Mouse (Mus musculus): ENCODE data around the gene Map2. TPM values are rescaled to one million over a fixed set of nuclear protein-coding genes. Genes with fewer than 3 reads are reported as not detected.

The Map2 gene
- polyA plus RNA-seq, 1 experiment from 2014 or later, result 357 TPM

DNA sequence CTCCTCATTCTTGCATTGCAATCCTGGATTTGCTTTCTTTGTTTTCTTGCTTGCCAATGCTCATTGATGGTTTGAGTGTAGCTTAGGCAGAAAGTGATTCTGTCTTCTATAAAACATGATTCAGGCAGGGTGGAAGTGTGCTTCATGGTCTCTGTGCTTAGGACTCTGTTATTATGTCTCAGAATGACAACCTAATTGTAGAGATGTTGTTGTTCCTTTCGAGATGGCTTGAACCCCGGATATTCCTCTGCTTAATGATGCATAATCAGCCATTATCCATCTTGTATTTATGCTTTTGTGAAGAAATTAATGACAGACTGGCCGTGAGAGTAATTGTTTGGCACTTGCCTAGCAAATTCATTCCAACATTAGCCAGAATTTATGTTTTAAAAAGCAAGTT is 31.8 kb downstream of the Map2 start:
- no peak for ATAC-seq (ENCODE audit: low FRiP score, low read depth)
- 66% methylated on average over 3 of the region's 3 CpGs for WGBS
- Histone ChIP-seq H3K36me3 (no peaks in the 10 kb centered on the region), H3K27me3 (no peaks in the 10 kb centered on the region), H3K9me3 (no peaks in the 10 kb centered on the region), H3K4me1 (0 out of 2 replicates have a peak, but pooled peaks cover 2% of the 10 kb centered on the region), H3K4me3 (no peak overlapping the region), H3K9ac (replicated peaks) (no peak overlapping the region), H3K27ac (replicated peaks) (no peak overlapping the region), H3K4me2 (replicated peaks) (no peak overlapping the region)

- H3K4me3 ChIP-seq, result no peak overlapping the region
- no peaks in the 10 kb centered on the region for H3K4me1 ChIP-seq
- no peak overlapping the region for H3K4me2 ChIP-seq (replicated peaks)
- no peaks in the 10 kb centered on the region for H3K27me3 ChIP-seq
- 81% methylated on average over 7 of the region's 7 CpGs for WGBS
- no peak overlapping the region for H3K9ac ChIP-seq (replicated peaks)
- no peaks in the 10 kb centered on the region for H3K36me3 ChIP-seq
- no peak overlapping the region for H3K27ac ChIP-seq (replicated peaks)
- no peak for ATAC-seq (ENCODE audit: low FRiP score, low read depth)
- H3K9me3 ChIP-seq, result no peaks in the 10 kb centered on the region
Measured at GRCm38 (mm10) chr1:66211074-66211791, 36.2 kb downstream of the Map2 start.

DNA sequence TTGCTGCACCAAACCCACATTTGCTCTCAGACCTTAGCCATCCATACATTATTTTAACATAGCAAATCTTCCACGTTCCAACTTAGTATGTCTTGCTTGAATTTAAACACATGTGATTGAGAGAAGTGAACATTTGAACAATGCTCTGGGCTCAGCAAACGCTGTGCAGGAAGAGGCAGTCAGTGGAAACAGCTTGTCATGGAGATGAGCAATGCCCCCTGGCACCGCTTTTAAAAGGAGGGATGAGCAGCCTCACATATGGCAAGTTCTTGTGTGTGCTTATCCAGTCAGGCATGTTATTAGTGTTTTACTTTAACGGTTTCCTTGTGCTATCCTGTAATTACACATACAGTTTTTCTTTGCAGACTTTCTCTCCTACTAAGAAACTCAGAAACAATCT is 46.4 kb downstream of the Map2 start:
- no peaks in the 10 kb centered on the region for H3K9me3 ChIP-seq
- H3K4me2 ChIP-seq (replicated peaks), result no peak overlapping the region
- H3K27ac ChIP-seq (replicated peaks), result no peak overlapping the region
- H3K4me3 ChIP-seq, result no peak overlapping the region
- peaks cover 19% of the 10 kb centered on the region; the same call in 1 of the 2 replicates for H3K4me1 ChIP-seq
- WGBS, result 62% methylated on average over 4 of the region's 4 CpGs
- no peaks in the 10 kb centered on the region for H3K36me3 ChIP-seq
- no peak overlapping the region for H3K9ac ChIP-seq (replicated peaks)
- ATAC-seq (ENCODE audit: low FRiP score, low read depth), result no peak
- no peaks in the 10 kb centered on the region for H3K27me3 ChIP-seq

DNA sequence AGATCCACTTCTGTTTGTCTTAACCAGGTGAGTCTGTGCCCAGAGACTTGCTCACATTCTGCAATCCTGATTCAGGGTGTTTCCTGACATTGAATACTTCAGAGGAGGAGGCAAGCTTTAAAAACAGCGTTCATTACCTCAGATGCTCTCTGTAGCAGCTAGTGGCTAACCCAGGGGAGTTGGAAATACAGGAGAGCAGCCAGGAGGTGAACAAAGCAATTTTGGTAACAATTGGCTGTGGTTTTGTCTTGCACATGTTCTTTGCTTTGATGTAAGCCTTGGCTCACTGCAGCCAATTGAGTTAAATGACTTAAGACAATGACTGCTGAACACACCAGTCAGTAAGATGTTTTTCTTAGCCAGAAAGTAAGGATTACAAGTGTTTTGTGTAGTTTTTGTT is 48.3 kb downstream of the Map2 start:
- ATAC-seq (ENCODE audit: low FRiP score, low read depth), result no peak
- no peaks in the 10 kb centered on the region for H3K27me3 ChIP-seq
- H3K4me1 ChIP-seq, result peaks cover 29% of the 10 kb centered on the region; the same call in 1 of the 2 replicates
- H3K27ac ChIP-seq (replicated peaks), result no peak overlapping the region
- H3K4me3 ChIP-seq, result no peak overlapping the region
- no peaks in the 10 kb centered on the region for H3K9me3 ChIP-seq
- no peaks in the 10 kb centered on the region for H3K36me3 ChIP-seq
- H3K4me2 ChIP-seq (replicated peaks), result no peak overlapping the region
- WGBS, result 37% methylated on average over 1 of the region's 1 CpGs
- no peak overlapping the region for H3K9ac ChIP-seq (replicated peaks)

DNA sequence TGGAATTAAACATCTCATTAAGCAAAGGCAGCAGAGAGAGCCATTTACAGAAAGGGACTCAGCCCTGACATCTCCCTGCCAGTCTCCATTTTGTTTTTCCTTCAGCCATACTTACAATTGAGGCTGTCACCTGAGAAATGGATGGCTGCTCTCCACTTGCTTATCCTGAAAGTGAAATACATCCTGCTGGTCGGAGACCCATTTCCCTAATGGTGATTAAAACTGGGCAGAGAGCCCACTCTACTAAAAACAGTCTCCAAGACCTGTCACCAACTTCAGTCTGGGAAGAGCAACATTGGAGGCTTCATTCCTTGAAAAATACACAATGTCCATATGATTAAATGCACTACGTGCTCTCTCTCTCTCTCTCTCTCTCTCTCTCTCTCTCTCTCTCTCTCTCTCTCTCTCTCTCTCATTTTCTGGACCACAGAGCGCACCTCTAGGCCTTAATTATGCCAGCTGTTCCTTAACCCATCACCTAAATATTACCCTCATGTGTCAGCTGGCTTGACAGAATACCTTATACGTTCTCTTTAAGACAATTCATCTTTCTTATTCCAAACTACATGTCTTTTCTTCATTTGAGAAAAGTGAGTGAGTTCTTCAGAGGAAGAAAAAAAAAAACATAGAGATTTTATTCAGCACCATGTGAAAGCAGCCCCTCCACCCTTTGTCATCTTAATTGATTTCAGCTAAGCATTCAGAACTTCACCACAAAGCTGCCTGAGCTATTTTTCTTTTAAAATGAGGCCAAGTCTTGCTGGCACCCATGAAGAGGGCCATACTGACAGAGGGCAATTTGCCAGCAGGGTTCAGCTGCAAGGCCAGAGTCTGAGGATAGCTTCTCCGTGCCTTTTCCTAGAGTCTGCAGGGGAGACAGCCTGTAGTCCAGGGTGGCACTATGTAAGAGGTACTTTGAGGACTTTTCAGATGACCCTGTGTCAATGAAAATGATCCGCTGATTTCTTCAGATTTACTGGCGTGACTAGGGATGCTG is 51.6 kb downstream of the Map2 start:
- ATAC-seq (ENCODE audit: low FRiP score, low read depth), result peak; percentile 27; the same call in 1 of the 2 replicates
- Histone ChIP-seq H3K4me2 (replicated peaks) (no peak overlapping the region), H3K27me3 (no peaks in the 10 kb centered on the region), H3K9me3 (no peaks in the 10 kb centered on the region), H3K27ac (replicated peaks) (no peak overlapping the region), H3K4me3 (no peak overlapping the region), H3K36me3 (no peaks in the 10 kb centered on the region), H3K9ac (replicated peaks) (no peak overlapping the region), H3K4me1 (peaks cover 23% of the 10 kb centered on the region; the same call in 1 of the 2 replicates)
- WGBS, result 69% methylated on average over 7 of the region's 7 CpGs

GRCm38 (mm10) chr1:66228205-66228604 is 53.1 kb downstream of the Map2 start:
- Histone ChIP-seq H3K4me3 (no peak overlapping the region), H3K27me3 (no peaks in the 10 kb centered on the region), H3K9ac (replicated peaks) (no peak overlapping the region), H3K9me3 (no peaks in the 10 kb centered on the region), H3K36me3 (no peaks in the 10 kb centered on the region), H3K4me2 (replicated peaks) (no peak overlapping the region), H3K27ac (replicated peaks) (no peak overlapping the region), H3K4me1 (peaks cover 22% of the 10 kb centered on the region; the same call in 1 of the 2 replicates)
- WGBS, result 82% methylated on average over 3 of the region's 3 CpGs
- ATAC-seq (ENCODE audit: low FRiP score, low read depth), result no peak

GRCm38 (mm10) chr1:66230345-66230744 is 55.3 kb downstream of the Map2 start:
- H3K36me3 ChIP-seq, result no peaks in the 10 kb centered on the region
- H3K9me3 ChIP-seq, result no peaks in the 10 kb centered on the region
- WGBS, result 93% methylated on average over 3 of the region's 3 CpGs
- no peak overlapping the region for H3K27ac ChIP-seq (replicated peaks)
- H3K27me3 ChIP-seq, result no peaks in the 10 kb centered on the region
- peaks cover 20% of the 10 kb centered on the region; the same call in 1 of the 2 replicates for H3K4me1 ChIP-seq
- H3K4me3 ChIP-seq, result no peak overlapping the region
- H3K9ac ChIP-seq (replicated peaks), result no peak overlapping the region
- no peak for ATAC-seq (ENCODE audit: low FRiP score, low read depth)
- H3K4me2 ChIP-seq (replicated peaks), result no peak overlapping the region

GRCm38 (mm10) chr1:66231963-66232362 is 56.9 kb downstream of the Map2 start:
- Histone ChIP-seq H3K9ac (replicated peaks) (no peak overlapping the region), H3K27me3 (no peaks in the 10 kb centered on the region), H3K4me3 (no peak overlapping the region), H3K27ac (replicated peaks) (no peak overlapping the region), H3K9me3 (no peaks in the 10 kb centered on the region), H3K4me2 (replicated peaks) (no peak overlapping the region), H3K36me3 (no peaks in the 10 kb centered on the region), H3K4me1 (peaks cover 9% of the 10 kb centered on the region; the same call in 1 of the 2 replicates)
- no peak for ATAC-seq (ENCODE audit: low FRiP score, low read depth)
- WGBS, result 90% methylated on average over 4 of the region's 4 CpGs

- no peaks in the 10 kb centered on the region for H3K36me3 ChIP-seq
- H3K4me1 ChIP-seq, result peaks cover 7% of the 10 kb centered on the region
- H3K27ac ChIP-seq (replicated peaks), result no peak overlapping the region
- H3K4me3 ChIP-seq, result no peak overlapping the region
- H3K27me3 ChIP-seq, result no peaks in the 10 kb centered on the region
- no peak overlapping the region for H3K4me2 ChIP-seq (replicated peaks)
- 72% methylated on average over 1 of the region's 1 CpGs for WGBS
- no peak overlapping the region for H3K9ac ChIP-seq (replicated peaks)
- no peaks in the 10 kb centered on the region for H3K9me3 ChIP-seq
- ATAC-seq (ENCODE audit: low FRiP score, low read depth), result no peak
Measured at GRCm38 (mm10) chr1:66244910-66245309, 69.8 kb downstream of the Map2 start.

DNA sequence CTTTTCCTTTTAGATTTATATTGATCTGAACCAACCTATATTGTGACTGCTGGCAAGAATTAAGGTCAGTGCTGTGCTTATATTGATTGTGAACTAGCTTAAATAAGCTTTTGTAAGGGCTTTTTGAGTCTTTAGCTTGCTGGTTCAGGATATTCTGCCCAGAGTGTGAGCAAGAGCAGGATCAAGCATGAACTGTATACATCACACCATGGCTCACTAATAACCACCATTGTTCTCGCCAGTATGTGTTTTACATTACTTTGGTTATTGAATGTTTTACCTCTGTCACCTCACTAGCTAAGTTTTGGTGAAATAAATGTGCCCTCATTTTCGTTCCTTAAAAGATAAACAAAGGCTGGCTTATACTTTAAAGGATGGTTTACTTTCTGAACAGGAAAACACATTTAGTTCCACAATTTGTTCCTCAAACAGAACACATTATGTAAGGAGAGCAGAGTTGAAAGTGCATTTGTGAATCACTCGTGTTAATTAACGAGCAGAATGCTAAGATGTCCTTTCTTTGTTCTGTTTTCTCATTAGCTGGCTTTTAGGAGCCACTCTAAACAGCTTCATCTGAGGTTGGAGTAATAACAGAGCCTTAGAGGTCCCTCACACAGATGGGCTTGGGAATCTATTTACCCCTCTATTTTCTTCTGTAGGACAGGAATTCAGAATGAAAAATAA is 76.7 kb downstream of the Map2 start:
- ATAC-seq (ENCODE audit: low FRiP score, low read depth), result 0 out of 2 replicates have a peak, but pooled peaks have one; percentile 41
- no peak overlapping the region for H3K4me2 ChIP-seq (replicated peaks)
- WGBS, result 38% methylated on average over 4 of the region's 4 CpGs
- no peak overlapping the region for H3K4me3 ChIP-seq
- H3K27ac ChIP-seq (replicated peaks), result peak overlapping the region; percentile 63; the same call in 1 of the 2 replicates
- no peaks in the 10 kb centered on the region for H3K9me3 ChIP-seq
- H3K9ac ChIP-seq (replicated peaks), result no peak overlapping the region
- peaks cover 18% of the 10 kb centered on the region for H3K4me1 ChIP-seq
- H3K27me3 ChIP-seq, result no peaks in the 10 kb centered on the region
- H3K36me3 ChIP-seq, result 0 out of 2 replicates have a peak, but pooled peaks cover 5% of the 10 kb centered on the region

GRCm38 (mm10) chr1:66252333-66252724 is 77.3 kb downstream of the Map2 start:
- H3K9ac ChIP-seq (replicated peaks), result no peak overlapping the region
- 0 out of 2 replicates have a peak, but pooled peaks cover 6% of the 10 kb centered on the region for H3K36me3 ChIP-seq
- H3K27me3 ChIP-seq, result no peaks in the 10 kb centered on the region
- no peak overlapping the region for H3K4me3 ChIP-seq
- no peaks in the 10 kb centered on the region for H3K9me3 ChIP-seq
- WGBS, result 73% methylated on average over 8 of the region's 8 CpGs
- H3K4me1 ChIP-seq, result peaks cover 18% of the 10 kb centered on the region
- no peak for ATAC-seq (ENCODE audit: low FRiP score, low read depth)
- H3K27ac ChIP-seq (replicated peaks), result peak overlapping the region; percentile 63; the same call in 1 of the 2 replicates
- no peak overlapping the region for H3K4me2 ChIP-seq (replicated peaks)
